Mouse (Mus musculus) frontal cortex, postnatal 25 days (tissue): ENCODE measurements around the gene Anapc1.

ENCODE experiments used
- DNase-seq, 2 experiments: peaks; one replicate each; pipeline ENCODE4 v3.0.0; 2022; ENCODE audit warnings: low spot score in 2 of 2

The Anapc1 gene

GRCm38 (mm10) chr2:128566304-128567147 is 120.7 kb downstream of the Anapc1 start:
- no peak for DNase-seq

- DNase-seq, result no peak
Observed at GRCm38 (mm10) chr2:128565904-128566303, 121.3 kb downstream of the Anapc1 start.

GRCm38 (mm10) chr2:128564195-128564594 is 123.0 kb downstream of the Anapc1 start:
- no peak for DNase-seq
